17 mouse cellular contexts compared by ENCODE assay signal in the genomic region with DNA sequence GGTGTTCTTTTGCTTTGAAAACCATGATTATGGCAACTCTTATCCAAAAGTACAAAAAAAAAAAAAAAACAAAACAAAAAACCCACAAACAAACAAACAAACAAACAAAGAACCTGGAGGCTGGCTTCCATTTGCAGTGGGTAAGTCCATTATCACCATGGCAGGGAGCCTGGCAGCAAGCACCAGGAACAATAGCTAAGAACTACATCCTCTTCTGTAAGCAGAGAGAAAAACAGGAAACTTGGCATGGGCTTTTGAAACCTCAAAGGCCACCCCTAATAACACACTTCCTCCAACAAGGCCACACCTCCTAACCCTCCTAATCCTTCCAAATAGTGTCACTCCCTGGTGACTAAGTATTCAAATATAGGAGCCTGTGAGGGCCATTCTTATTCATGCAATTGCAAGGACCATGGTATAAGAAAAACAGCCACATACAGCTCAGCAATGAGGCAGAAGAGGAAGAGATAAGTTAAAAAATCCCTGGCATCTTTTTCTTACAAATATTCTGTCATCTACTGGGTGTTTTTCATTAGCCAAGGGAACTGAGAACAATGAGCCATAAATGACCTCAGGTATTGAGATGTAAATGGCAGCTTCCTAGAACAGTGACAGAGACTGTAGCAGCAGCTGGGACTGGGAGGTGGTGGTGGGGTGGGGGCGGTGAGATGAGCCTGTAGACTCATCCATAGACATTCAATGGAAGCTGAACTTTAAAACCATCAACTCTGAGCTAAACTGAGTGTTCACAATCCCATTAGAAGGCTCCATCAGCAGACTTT.
"Had no signal": no experiment of that assay in that cellular context is flagged by ENCODE, and none has a peak within 500 bp of the region (broad histone marks: within the 10 kb centered on the region; RNA-seq: fewer than 3 reads in every experiment).

No protein-coding gene starts in this region.

- H3K9ac ChIP-seq: limb, embryonic 12.5 days; limb, embryonic 15.5 days; liver, embryonic 14.5 days; liver, postnatal 0 days; lung, embryonic 14.5 days; neural tube, embryonic 13.5 days had no signal

- DNase-seq: kidney, postnatal 36 days; left cerebral cortex, postnatal 4 days; liver, postnatal 0 days; lung, embryonic 14.5 days; midbrain, embryonic 14.5 days; retina, postnatal 1 day; right cerebral cortex, postnatal 25 days; spleen, adult 18-20 months; thymus, adult 18-20 months; thymus, postnatal 36 days had no signal

- H3K4me1 ChIP-seq: limb, embryonic 12.5 days; limb, embryonic 15.5 days; neural tube, embryonic 13.5 days had no signal

- ATAC-seq: liver, postnatal 0 days; lung, postnatal 0 days had no signal

- H3K4me3 ChIP-seq: limb, embryonic 12.5 days; limb, embryonic 15.5 days; neural tube, embryonic 13.5 days had no signal

- H3K9me3 ChIP-seq: limb, embryonic 12.5 days; limb, embryonic 15.5 days; neural tube, embryonic 13.5 days had no signal

- H3K27ac ChIP-seq: kidney, postnatal 0 days; limb, embryonic 12.5 days; limb, embryonic 15.5 days; liver, embryonic 14.5 days; macrophage; neural tube, embryonic 13.5 days had no signal

- H3K36me3 ChIP-seq: limb, embryonic 12.5 days; limb, embryonic 15.5 days; neural tube, embryonic 13.5 days had no signal
